Comparison of ENCODE assay signal across 12 mouse cellular contexts in the genomic region with DNA sequence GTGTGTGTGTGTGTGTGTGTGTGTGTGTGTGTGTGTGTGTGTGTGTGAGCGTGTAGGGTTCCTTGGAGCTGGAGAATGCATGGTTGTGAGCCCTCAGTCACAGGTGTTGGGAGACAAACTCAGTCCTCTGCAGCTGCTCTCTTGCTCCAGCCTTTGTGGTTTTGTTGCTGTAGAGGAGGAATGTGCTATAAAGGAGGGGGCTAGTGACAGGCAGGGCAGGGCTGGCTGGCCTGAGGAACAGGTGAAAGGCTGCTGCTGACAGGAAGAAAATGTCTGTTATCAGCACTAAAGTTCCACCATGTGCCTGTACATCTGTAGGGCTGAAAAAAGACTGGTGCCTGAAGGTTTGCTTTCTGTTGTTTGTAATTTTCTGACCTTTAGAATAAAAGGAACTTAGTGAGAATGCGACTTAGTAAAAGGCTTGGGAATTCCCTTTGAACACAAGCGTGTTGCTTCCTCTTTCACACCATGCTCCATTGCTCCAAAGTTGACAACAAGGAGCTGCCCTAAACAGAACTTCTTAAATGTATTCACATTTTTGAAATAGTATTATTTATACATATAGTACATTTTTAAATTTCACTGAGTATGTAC. TPM values are rescaled to one million over a fixed set of nuclear protein-coding genes. Genes with fewer than 3 reads are reported as not detected.
DNase-seq lines count a peak whose midpoint lies in the region; ATAC-seq lines count a peak whose summit lies in the region.
"Had no signal": no experiment of that assay in that cellular context is flagged by ENCODE, and none has a peak within 500 bp of the region (broad histone marks: within the 10 kb centered on the region; RNA-seq: fewer than 3 reads in every experiment).

No protein-coding gene starts in this region.

- 0 out of 2 replicates have a peak overlapping the region, but pooled peaks have one; percentile 17 for H3K27ac ChIP-seq in limb, embryonic 15.5 days
- H3K27ac ChIP-seq: gastrocnemius, adult 2 months; intestine, embryonic 15.5 days had no signal

- H3K9me3 ChIP-seq in limb, embryonic 15.5 days, result no peaks in the 10 kb centered on the region
- H3K9me3 ChIP-seq: intestine, embryonic 15.5 days had no signal

- ATAC-seq in limb, embryonic 15.5 days (ENCODE audit: insufficient number of reproducible peaks, low FRiP score, low TSS enrichment, low read depth), result peak; percentile 74; the same call in 1 of the 2 replicates
- ATAC-seq: intestine, embryonic 15.5 days had no signal

- no peak overlapping the region for H3K4me3 ChIP-seq in limb, embryonic 15.5 days
- H3K4me3 ChIP-seq: gastrocnemius, adult 2 months; intestine, embryonic 15.5 days had no signal

- H3K27me3 ChIP-seq in limb, embryonic 15.5 days, result no peaks in the 10 kb centered on the region
- H3K27me3 ChIP-seq in splenic B cell, adult 2 months (ENCODE audit: control insufficient read depth, insufficient read depth, low read length, poor library complexity, severe bottlenecking), result no peaks in the 10 kb centered on the region
- H3K27me3 ChIP-seq: intestine, embryonic 15.5 days had no signal

- no peak overlapping the region for H3K9ac ChIP-seq in limb, embryonic 15.5 days
- H3K9ac ChIP-seq: intestine, embryonic 15.5 days had no signal

- H3K4me2 ChIP-seq in limb, embryonic 15.5 days, result no peak overlapping the region
- H3K4me2 ChIP-seq: intestine, embryonic 15.5 days had no signal

- 73% methylated on average over 3 of the region's 3 CpGs for WGBS in limb, embryonic 15.5 days

- H3K4me1 ChIP-seq in limb, embryonic 15.5 days, result no peaks in the 10 kb centered on the region
- H3K4me1 ChIP-seq: intestine, embryonic 15.5 days had no signal

- H3K36me3 ChIP-seq in limb, embryonic 15.5 days, result peaks cover 77% of the 10 kb centered on the region
- H3K36me3 ChIP-seq in splenic B cell, adult 2 months (ENCODE audit: control insufficient read depth, insufficient read depth, low read length, poor library complexity, severe bottlenecking), result peaks cover 2% of the 10 kb centered on the region

- peak; percentile 87 for DNase-seq in heart, adult 11 months
- DNase-seq in heart, adult 18-20 months, result no peak
- peak; percentile 49 to 56 for DNase-seq in B cell, adult 2 months
- DNase-seq in splenic B cell, adult 2 months (ENCODE audit: low read depth, low spot score), result peak; percentile 63
- no peak for DNase-seq in cerebellum, adult 9-10 months
- no peak for DNase-seq in right cerebral cortex, adult 2 months (ENCODE audit: low spot score in 2 of 2)
- no peak for DNase-seq in embryo, embryonic 11 days
- DNase-seq: cerebellum, adult 11 months; gastrocnemius, adult 2 months; layer of hippocampus, postnatal 36 days had no signal

RNA-seq across cellular contexts. Expression of a gene that starts 29.4 kb away (rescaled TPM):
- total RNA-seq in heart, adult 18-20 months (2021), result not detected
- polyA plus RNA-seq in limb, embryonic 15.5 days (2015; fragmentation: Nextera tagmentation; extraction: Ambion mirVana), result 0.44 and 0.97 TPM in 2 replicates
- total RNA-seq: gastrocnemius, adult 2 months; layer of hippocampus, postnatal 36 days had no signal

RNA-seq across cellular contexts. Expression of a gene that starts 32.5 kb away (rescaled TPM):
- 10 to 100 TPM; 16.9 to 20.8 TPM for total RNA-seq in heart, adult 18-20 months (2021)
- polyA plus RNA-seq in limb, embryonic 15.5 days (2015; fragmentation: Nextera tagmentation; extraction: Ambion mirVana), result 21.0 and 22.5 TPM in 2 replicates

Comparison
In these comparisons a context has a peak if more than half of its experiments do, and no peak if none do; other contexts are left out.
1. DNase-seq: peak in heart, adult 11 months (single experiment), B cell, adult 2 months (2 of 2) and splenic B cell, adult 2 months (single experiment); none in heart, adult 18-20 months (0 of 2), cerebellum, adult 9-10 months (single experiment), right cerebral cortex, adult 2 months (0 of 2) and embryo, embryonic 11 days (single experiment).